Mouse (Mus musculus): ENCODE data around the gene Ppp4c.

GRCm38 (mm10) chr7:126773351-126773750 is 18.9 kb downstream of the Ppp4c start:
- no peak for TF ChIP-seq MYOG (IDR thresholded peaks at IDR 0.05; ENCODE audit: control insufficient read depth, extremely low read depth, insufficient read length)
- TF ChIP-seq CTCF (IDR thresholded peaks at IDR 0.05; ENCODE audit: control insufficient read depth, insufficient read depth, insufficient read length), result no peak
- TF ChIP-seq USF1 (IDR thresholded peaks at IDR 0.05; ENCODE audit: low read depth), result no peak
- no peak for TF ChIP-seq MAX (IDR thresholded peaks at IDR 0.05)
- no peak for TF ChIP-seq MYOD1 (IDR thresholded peaks at IDR 0.05; ENCODE audit: control insufficient read depth, insufficient read length, low read depth)

Data from C2C12 (cell line).